Mouse (Mus musculus) thymus, adult 2 months (tissue): Measurements from ENCODE around the gene Tmem120b. TPM values are rescaled to one million over a fixed set of nuclear protein-coding genes. Genes with fewer than 3 reads are reported as not detected.

Experiments used
- DNase-seq: peaks from one replicate; pipeline ENCODE4 v3.0.0; 2021
- H3K27ac ChIP-seq: fragments of 200-500 bp; 2 replicates; pipeline ENCODE4 v1.5.1; 2012; ENCODE audit warnings: low read length, control low read depth; ENCODE audit not compliant: control insufficient read depth, insufficient read depth
- H3K27me3 ChIP-seq: fragments of 200-500 bp; 2 replicates; pipeline ENCODE4 v1.6.1; 2012; ENCODE audit warnings: mild to moderate bottlenecking, low read length, moderate library complexity, mixed read lengths; ENCODE audit not compliant: control insufficient read depth, insufficient read depth
- H3K36me3 ChIP-seq: fragments of 200-500 bp; 2 replicates; pipeline ENCODE4 v1.6.1; 2012; ENCODE audit warnings: mild to moderate bottlenecking, low read length, moderate library complexity; ENCODE audit not compliant: control insufficient read depth, insufficient read depth
- H3K4me1 ChIP-seq: fragments of 200-500 bp; replicated peaks from 2 replicates; pipeline ENCODE4 v1.6.1; 2012; ENCODE audit warnings: low read length; ENCODE audit not compliant: control insufficient read depth, insufficient read depth
- H3K4me3 ChIP-seq: fragments of 200-500 bp; 2 replicates; pipeline ENCODE4 v1.5.1; 2012; ENCODE audit warnings: mild to moderate bottlenecking, low read length, control low read depth, moderate library complexity; ENCODE audit not compliant: control insufficient read depth, insufficient read depth
- CTCF ChIP-seq: fragments of 200-500 bp; IDR thresholded peaks from 2 replicates; pipeline ENCODE4 v1.5.1; 2012; ENCODE audit warnings: mild to moderate bottlenecking, control low read depth, low read length, moderate library complexity, borderline replicate concordance; ENCODE audit not compliant: control insufficient read depth, poor library complexity, insufficient read depth; ENCODE audit errors: extremely low read depth
- POLR2A ChIP-seq: fragments of 200-500 bp; IDR thresholded peaks from 2 replicates; pipeline ENCODE4 v1.6.1; 2012; ENCODE audit warnings: mild to moderate bottlenecking, low read length, control low read depth, moderate library complexity; ENCODE audit not compliant: control insufficient read depth, poor library complexity, insufficient read depth; ENCODE audit errors: extremely low read depth
- WGBS: fragments of 180-500 bp; shearing (Covaris S2); methylation state at CpG from one replicate; pipeline ENCODE4 v1.1.7; 2018; 5-methylcytosine and 5-hydroxymethylcytosine counted together
- polyA plus RNA-seq: library from polyadenylated mRNA; depleted of rRNA; stranded (reverse); fragments of >200 nt; gene quantifications from 2 replicates; pipeline ENCODE4 v1.2.3, GENCODE M21; 2012

The Tmem120b gene
- polyA plus RNA-seq, 1 experiment = 43.6 TPM

GRCm38 (mm10) chr5:123148073-123148722 lies 80.0 kb downstream of the Tmem120b start:
- DNase-seq = no peak
- H3K36me3 ChIP-seq = peaks cover 35% of the 10 kb centered on the region
- H3K27ac ChIP-seq = peak overlapping the region; percentile 100
- peaks cover 75% of the 10 kb centered on the region for H3K4me1 ChIP-seq
- no peaks in the 10 kb centered on the region for H3K27me3 ChIP-seq
- WGBS = 95% methylated on average over 25 of the region's 25 CpGs
- no peak for TF ChIP-seq CTCF
- H3K4me3 ChIP-seq = no peak overlapping the region

- Histone ChIP-seq H3K27me3 (no peaks in the 10 kb centered on the region), H3K4me3 (peak overlapping the region; percentile 71), H3K27ac (peak overlapping the region; percentile 100), H3K36me3 (peaks cover 39% of the 10 kb centered on the region), H3K4me1 (peaks cover 66% of the 10 kb centered on the region)
- peak; percentile 89 for DNase-seq
- TF ChIP-seq POLR2A (peak; percentile 15; the same call in 1 of the 2 replicates), CTCF (peak; percentile 97)
- 1% methylated on average over 19 of the region's 19 CpGs for WGBS
Observed at GRCm38 (mm10) chr5:123149451-123150400, 81.5 kb downstream of the Tmem120b start.

GRCm38 (mm10) chr5:123150641-123151040 lies 82.4 kb downstream of the Tmem120b start:
- H3K4me1 ChIP-seq = peaks cover 59% of the 10 kb centered on the region
- peaks cover 39% of the 10 kb centered on the region for H3K36me3 ChIP-seq
- TF ChIP-seq CTCF = no peak
- 0% methylated on average over 7 of the region's 7 CpGs for WGBS
- DNase-seq = peak; percentile 88
- peak overlapping the region; percentile 100 for H3K27ac ChIP-seq
- H3K27me3 ChIP-seq = no peaks in the 10 kb centered on the region
- H3K4me3 ChIP-seq = peak overlapping the region; percentile 71

- TF ChIP-seq POLR2A (peak; percentile 56; the same call in 1 of the 2 replicates), CTCF (0 out of 2 replicates have a peak, but pooled peaks have one; percentile 16)
- DNase-seq = peak; percentile 79
- H3K4me1 ChIP-seq = peaks cover 56% of the 10 kb centered on the region
- peak overlapping the region; percentile 71 for H3K4me3 ChIP-seq
- peaks cover 39% of the 10 kb centered on the region for H3K36me3 ChIP-seq
- 4% methylated on average over 7 of the region's 7 CpGs for WGBS
- no peaks in the 10 kb centered on the region for H3K27me3 ChIP-seq
- peak overlapping the region; percentile 100 for H3K27ac ChIP-seq
Observed at GRCm38 (mm10) chr5:123151077-123151476, 82.9 kb downstream of the Tmem120b start.

GRCm38 (mm10) chr5:123151707-123152362 lies 83.6 kb downstream of the Tmem120b start:
- Histone ChIP-seq H3K36me3 (peaks cover 38% of the 10 kb centered on the region), H3K27ac (peak overlapping the region; percentile 100), H3K4me1 (peaks cover 51% of the 10 kb centered on the region), H3K4me3 (0 out of 2 replicates have a peak overlapping the region, but pooled peaks have one; percentile 71), H3K27me3 (no peaks in the 10 kb centered on the region)
- no peak for DNase-seq
- TF ChIP-seq POLR2A (no peak), CTCF (no peak)
- 90% methylated on average over 19 of the region's 19 CpGs for WGBS

- no peak overlapping the region for H3K4me3 ChIP-seq
- no peaks in the 10 kb centered on the region for H3K27me3 ChIP-seq
- no peak for TF ChIP-seq POLR2A
- TF ChIP-seq CTCF = no peak
- peaks cover 39% of the 10 kb centered on the region for H3K36me3 ChIP-seq
- WGBS = 6% methylated on average over 1 of the region's 1 CpGs
- DNase-seq = peak; percentile 59
- H3K4me1 ChIP-seq = peaks cover 46% of the 10 kb centered on the region
- peak overlapping the region; percentile 71 for H3K27ac ChIP-seq
Observed at GRCm38 (mm10) chr5:123152901-123153300, 84.7 kb downstream of the Tmem120b start.
